Mouse (Mus musculus) heart, postnatal 14 days (tissue): ENCODE measurements around the gene Zfp689. TPM values are rescaled to one million over a fixed set of nuclear protein-coding genes. Genes with fewer than 3 reads are reported as not detected.
"Not testable (repeated sequence)": the region's sequence is repeated elsewhere in the genome, so short reads cannot be mapped to it uniquely, and the experiment has no call there.

Experiments
- DNase-seq, 2 experiments: peaks; one replicate each; pipeline ENCODE4 v3.0.0; 2021 to 2022
- intact Hi-C: fragments of 180-260 bp; cut with DNase I; formaldehyde crosslinking; loops from one replicate; pipeline ENCODE4 v1.15.1; 2025
- microRNA-seq, 2 experiments: library from miRNA; unstranded; fragments of <30 nt; microRNA quantifications; one replicate each; pipeline ENCODE4 v1.2.0; 2021 to 2022
- total RNA-seq, 2 experiments: library from RNA; stranded (reverse); gene quantifications; 2 replicates each; pipeline ENCODE4 v1.2.3; 2021

The Zfp689 gene
- total RNA-seq, 2 experiments from 2014 or later: 1.4 to 1.6 TPM

GRCm38 (mm10) chr7:127421388-127422191, 27.4 kb downstream of the Zfp689 start, which contains the start of gene Zfp688:
TSS of gene Zfp688 (minus strand) at chr7:127422068.
- DNase-seq: peak; percentile 95 to 98
- intact Hi-C loops: loop anchor here (5.0 kb wide), 1 partner anchor 51 kb away; no protein-coding TSS in a partner anchor

- no peak for DNase-seq
- intact Hi-C loops: no loop called here
Observed at GRCm38 (mm10) chr7:127411418-127411817, 37.5 kb downstream of the Zfp689 start.

GRCm38 (mm10) chr7:127406002-127406987, 42.7 kb downstream of the Zfp689 start, which contains the start of gene Zfp764:
TSS of gene Zfp764 (minus strand) at chr7:127406822.
- DNase-seq: peak; percentile 85 to 90
- intact Hi-C loops: loop anchor here (2.0 kb wide), 1 partner anchor 43 kb away; no protein-coding TSS in a partner anchor

GRCm38 (mm10) chr7:127404101-127404500, 44.9 kb downstream of the Zfp689 start:
- intact Hi-C loops, DNase-seq: not testable (repeated sequence)

DNA sequence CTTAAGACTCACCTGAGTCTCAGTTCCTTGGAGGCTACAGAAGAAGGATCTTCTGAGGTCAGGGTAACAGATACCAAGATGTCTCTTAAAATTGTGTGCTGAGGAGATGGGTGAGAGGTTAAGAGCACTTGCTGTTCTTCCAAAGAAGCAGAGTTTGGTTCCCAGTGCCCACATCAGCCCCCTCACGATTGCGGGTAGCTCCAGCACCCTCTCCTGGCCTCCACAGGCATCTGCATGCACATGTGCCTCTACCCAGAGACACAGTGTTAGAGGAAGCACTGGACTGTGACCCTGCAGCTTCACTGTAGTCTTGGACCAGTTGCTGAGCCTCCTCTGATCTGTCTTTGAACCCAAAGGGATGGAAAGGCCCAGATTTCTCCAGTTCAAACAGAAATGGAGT, 46.0 kb downstream of the Zfp689 start:
- DNase-seq: no peak

DNA sequence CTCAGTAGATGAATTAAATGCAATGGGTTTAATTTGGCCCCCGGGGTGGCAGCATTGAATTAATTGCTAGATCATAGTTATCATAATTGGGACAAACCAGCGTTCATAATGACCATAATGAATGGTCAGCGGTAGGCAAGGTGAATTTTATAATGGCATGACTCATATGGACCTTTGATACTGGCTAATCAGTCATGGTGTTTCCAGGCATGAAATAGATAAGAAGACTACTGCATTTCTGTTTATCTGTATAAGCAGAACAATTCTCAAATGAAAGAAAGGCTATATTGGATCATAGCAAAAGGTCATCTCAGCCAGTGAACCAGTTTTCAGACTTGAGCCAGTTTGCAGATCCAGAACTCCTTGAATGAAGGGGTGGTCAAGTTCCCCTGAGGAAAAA, 48.6 kb downstream of the Zfp689 start:
- intact Hi-C loops: no loop called here
- DNase-seq: no peak

More for the DNA sequence above, 46.0 kb downstream of the Zfp689 start:
- intact Hi-C loops: no loop called here

DNA sequence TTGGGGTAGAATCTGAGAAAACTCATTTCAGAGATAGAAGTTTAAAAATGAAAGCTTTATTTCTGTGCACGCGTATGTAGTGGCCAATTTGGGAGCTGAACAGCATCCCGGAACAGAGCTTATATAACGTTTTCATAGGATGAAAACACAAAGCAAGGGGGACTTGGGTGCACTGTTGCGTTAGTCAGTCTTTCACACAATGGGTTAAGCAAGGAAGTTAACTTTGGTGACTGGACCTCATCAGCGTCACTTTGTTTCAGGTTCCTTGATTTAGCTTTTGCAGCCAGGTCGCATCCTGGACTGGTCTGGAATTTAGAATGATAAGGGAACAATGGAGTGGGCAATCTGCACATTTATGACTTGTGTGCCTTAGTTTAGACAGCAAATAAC, 55.0 kb downstream of the Zfp689 start:
- DNase-seq: no peak
- intact Hi-C loops: no loop called here

- DNase-seq: peak; percentile 94 to 98
- intact Hi-C loops: no loop called here
Observed at GRCm38 (mm10) chr7:127393157-127393943, 55.6 kb downstream of the Zfp689 start, which contains the start of gene E430018J23Rik. TSS of gene E430018J23Rik (minus strand) at chr7:127393629.

- intact Hi-C loops: no loop called here
- no peak for DNase-seq
Observed at GRCm38 (mm10) chr7:127392251-127392824, 56.6 kb downstream of the Zfp689 start.

Small RNA genes within 50 kb of the gene (microRNA-seq; reads per million reads assigned to microRNA genes)
- gene Gm47278 (0 reads per million in 2 experiments), gene Mir7060 (0 to 0.24 reads per million in 2 experiments)

Other genes starting within 250 kb of the Zfp689 start
- 10 to 100 TPM; 29.2 to 30.5 TPM for gene Tbc1d10b, start 240.7 kb downstream of the Zfp689 start, total RNA-seq
- gene Mylpf, start 240.3 kb downstream of the Zfp689 start, total RNA-seq: 1 to 10 TPM; 1.1 to 4.2 TPM
- 1 to 10 TPM; 6.9 to 7.0 TPM for gene Zfp553, start 216.1 kb downstream of the Zfp689 start, total RNA-seq
- 10 to 100 TPM in 1 of 2 experiments, 1 to 10 TPM in 1; 7.5 to 18.8 TPM for gene Sept1, start 216.0 kb downstream of the Zfp689 start, total RNA-seq
- gene Zfp771, start 204.9 kb downstream of the Zfp689 start, total RNA-seq: 10 to 100 TPM; 17.8 to 21.3 TPM
- gene Dctpp1, start 188.4 kb downstream of the Zfp689 start, total RNA-seq: 10 to 100 TPM; 38.4 to 46.7 TPM
- gene Sephs2, start 175.1 kb downstream of the Zfp689 start, total RNA-seq: 10 to 100 TPM; 29.3 to 30.2 TPM
- gene Itgal, start 152.9 kb downstream of the Zfp689 start, total RNA-seq: 1 to 10 TPM; 2.0 to 5.7 TPM
- gene Zfp768, start 103.6 kb downstream of the Zfp689 start, total RNA-seq: 10 to 100 TPM; 39.1 to 39.9 TPM
- 1 to 10 TPM; 4.6 to 5.8 TPM for gene Zfp747, start 73.1 kb downstream of the Zfp689 start, total RNA-seq
- 1 to 10 TPM; 2.4 to 3.3 TPM for gene 9130019O22Rik, start 62.0 kb downstream of the Zfp689 start, total RNA-seq
- 1 to 10 TPM; 3.8 to 4.0 TPM for gene E430018J23Rik, start 55.5 kb downstream of the Zfp689 start, total RNA-seq
- 1 to 10 TPM; 3.4 to 4.1 TPM for gene Zfp764, start 42.3 kb downstream of the Zfp689 start, total RNA-seq
- gene Zfp688, start 27.1 kb downstream of the Zfp689 start, total RNA-seq: 1 to 10 TPM; 3.2 to 3.4 TPM
- 10 to 100 TPM; 25.9 to 29.4 TPM for gene Prr14, start 10.5 kb upstream of the Zfp689 start, total RNA-seq
- gene Fbrs, start 30.0 kb upstream of the Zfp689 start, total RNA-seq: 10 to 100 TPM; 38.4 to 43.1 TPM
- 10 to 100 TPM; 63.6 to 69.2 TPM for gene Srcap, start 62.8 kb upstream of the Zfp689 start, total RNA-seq
- 10 to 100 TPM; 13.5 to 13.9 TPM for gene Gm42715, start 70.4 kb upstream of the Zfp689 start, total RNA-seq
- not detected for gene Tmem265, start 112.2 kb upstream of the Zfp689 start, total RNA-seq
- gene Phkg2, start 124.2 kb upstream of the Zfp689 start, total RNA-seq: 10 to 100 TPM; 19.2 to 20.2 TPM
- 10 to 100 TPM in 1 of 2 experiments, 1 to 10 TPM in 1; 8.8 to 12.6 TPM for gene Ccdc189, start 139.4 kb upstream of the Zfp689 start, total RNA-seq
- gene Rnf40, start 139.6 kb upstream of the Zfp689 start, total RNA-seq: 10 to 100 TPM; 46.5 to 53.9 TPM
- gene Zfp629, start 166.6 kb upstream of the Zfp689 start, total RNA-seq: 10 to 100 TPM; 28.8 to 29.1 TPM